Mouse (Mus musculus): ENCODE measurements around the gene Ptch1.
A peak's percentile ranks its signal among the peaks of the same experiment; 100 is the strongest.

The Ptch1 gene

DNA sequence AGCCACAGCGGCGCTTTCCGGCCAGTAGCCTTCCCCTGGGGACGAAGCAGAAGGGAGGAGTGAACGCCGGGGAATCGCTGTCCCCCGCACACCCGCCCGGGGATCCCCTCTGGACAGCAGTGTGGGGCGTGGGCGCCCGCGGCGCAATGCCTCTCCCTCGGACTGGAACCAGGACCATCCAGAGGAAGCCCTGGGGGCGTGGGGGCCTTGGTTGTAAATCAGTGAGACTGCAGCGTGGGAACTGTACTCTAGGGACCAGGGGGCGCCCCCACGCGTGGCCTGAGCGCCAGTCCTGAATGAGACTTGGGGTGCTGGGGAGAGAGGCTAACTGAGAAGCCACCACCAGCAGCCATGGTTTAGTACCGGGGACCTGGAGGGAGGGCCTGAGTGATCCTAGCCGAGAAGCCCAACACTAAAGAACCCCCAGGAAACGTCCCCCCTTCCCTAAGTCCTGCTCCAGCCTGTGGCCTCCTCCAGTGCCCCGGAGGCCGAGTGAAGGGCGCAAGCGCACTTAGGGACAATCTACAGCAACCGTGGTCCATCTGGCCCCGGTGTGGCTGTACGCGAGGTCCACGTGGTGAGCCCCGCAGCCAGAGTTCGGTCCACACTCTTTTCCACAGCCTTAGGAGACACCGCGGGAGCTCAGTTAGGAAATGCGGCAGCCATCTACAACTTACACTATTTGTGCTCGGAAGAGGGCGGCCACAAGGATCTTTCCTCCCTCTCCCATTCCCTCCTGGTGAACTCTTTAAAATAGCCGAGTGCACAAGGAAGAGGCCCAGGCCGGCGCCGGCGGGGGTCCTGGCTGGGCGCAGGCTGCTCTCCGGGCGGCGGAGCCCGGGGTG is 9.4 kb downstream of the Ptch1 start:
- peak; percentile 43 for DNase-seq (ENCODE audit: low read depth)

GRCm38 (mm10) chr13:63562972-63563780 is 10.2 kb downstream of the Ptch1 start:
- DNase-seq (ENCODE audit: low read depth): peak; percentile 76

GRCm38 (mm10) chr13:63562141-63562971 is 11.0 kb downstream of the Ptch1 start:
- DNase-seq (ENCODE audit: low read depth): no peak

DNA sequence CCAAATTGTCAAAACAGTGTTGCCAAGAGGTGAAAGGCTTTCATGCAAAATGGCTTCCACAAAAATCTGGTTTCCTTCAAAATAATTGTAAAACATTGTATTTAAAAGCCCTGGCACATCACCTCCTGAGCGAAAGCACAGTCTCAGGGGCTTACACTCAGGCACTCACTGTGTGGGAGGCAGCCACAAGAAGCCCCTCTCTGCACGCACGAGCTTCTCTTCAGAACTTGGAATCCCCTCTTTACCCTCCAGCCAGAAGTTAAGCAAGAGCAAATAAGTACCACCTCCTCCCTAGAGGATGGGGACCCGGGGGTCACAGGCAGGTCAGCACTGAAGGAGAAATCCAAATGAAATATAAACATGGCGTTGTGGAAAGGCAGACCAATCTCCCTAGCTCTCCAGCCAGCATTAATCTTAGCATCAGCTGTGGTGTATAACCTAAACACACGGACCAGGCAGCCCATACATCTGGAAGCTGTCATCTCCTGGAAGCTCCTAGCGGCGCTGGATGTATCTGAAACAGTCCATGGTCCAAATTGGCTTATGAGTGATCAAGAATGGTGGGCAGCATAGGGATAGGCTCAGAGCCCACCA is 15.0 kb downstream of the Ptch1 start:
- DNase-seq (ENCODE audit: low read depth): no peak

DNA sequence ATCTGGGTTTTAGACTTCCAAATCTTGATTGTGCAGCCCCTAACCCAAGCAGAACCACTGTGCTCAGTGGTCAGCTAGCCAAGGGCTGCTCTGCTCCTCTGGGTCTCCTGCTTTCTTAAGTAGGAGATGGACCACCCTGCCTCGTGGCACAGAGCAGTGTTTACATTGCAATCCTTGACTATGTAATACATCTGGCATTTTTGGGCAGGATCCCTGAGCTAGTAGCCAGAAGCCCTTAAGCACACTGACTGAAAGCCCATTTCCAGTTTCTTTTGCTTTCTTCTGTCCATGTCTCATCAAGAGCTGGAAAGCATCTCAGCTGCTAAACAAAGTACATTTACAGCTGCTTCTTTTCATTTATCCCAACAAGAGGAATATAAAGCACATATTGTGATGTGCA is 17.0 kb downstream of the Ptch1 start:
- no peak for DNase-seq (ENCODE audit: low read depth)

DNA sequence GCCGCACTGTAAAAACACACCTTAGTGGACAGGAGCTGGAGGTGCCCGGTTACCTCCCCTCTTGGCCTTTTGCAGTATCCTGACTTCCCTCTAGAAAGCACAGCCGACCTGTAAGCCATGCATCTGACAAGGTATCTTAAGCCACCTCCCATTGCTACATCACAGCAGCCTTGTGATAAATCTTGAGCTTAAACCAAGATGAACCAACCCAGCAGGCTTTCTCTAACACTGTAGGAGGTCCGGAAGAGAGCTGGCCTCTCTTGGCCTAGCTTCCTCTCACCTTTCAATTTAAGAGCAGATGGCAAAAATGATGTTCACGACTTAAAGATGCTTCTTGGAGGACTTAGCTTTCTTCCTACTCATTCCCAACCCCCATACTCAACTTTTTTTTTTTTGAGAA is 17.5 kb downstream of the Ptch1 start:
- DNase-seq (ENCODE audit: low read depth): no peak

DNA sequence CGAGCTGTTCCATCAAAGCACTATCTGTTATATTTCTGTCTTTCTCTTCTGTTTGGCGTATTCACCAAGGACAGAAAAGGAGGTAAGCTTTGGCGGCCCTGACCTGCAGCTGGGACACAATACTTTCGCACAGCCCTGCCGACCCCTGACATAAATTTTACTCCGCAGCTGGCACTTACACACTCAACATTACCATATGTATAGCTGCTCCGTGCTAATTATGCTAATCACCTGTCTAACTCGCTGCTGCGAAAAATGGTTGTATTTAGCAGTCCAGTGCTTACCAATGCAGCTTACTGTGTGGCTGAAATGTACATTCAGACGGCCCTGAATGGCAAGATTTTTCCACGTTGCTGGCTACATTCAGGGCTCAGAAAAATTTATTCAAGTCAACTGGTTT is 18.8 kb downstream of the Ptch1 start:
- no peak for DNase-seq (ENCODE audit: low read depth)

DNA sequence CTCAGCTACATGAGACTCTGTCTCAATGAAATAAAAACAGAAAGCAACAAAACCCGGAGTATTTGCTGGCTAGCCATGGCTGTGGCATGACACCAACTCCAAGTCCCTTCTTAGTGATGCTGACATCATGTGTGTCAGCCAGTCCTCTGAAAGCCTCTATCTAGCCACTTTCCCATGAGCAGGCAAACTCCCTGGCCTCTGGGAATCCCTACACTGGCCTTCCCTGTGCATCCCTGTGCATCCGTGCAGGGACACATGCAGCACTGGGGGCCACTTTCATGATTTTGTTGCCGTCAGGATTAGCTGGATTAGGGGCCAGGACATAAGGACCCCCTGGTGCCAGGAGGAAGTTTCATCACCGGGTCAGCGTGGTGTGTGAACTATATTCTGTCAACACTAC is 20.0 kb downstream of the Ptch1 start:
- no peak for DNase-seq (ENCODE audit: low read depth)

GRCm38 (mm10) chr13:63552291-63552932 is 21.0 kb downstream of the Ptch1 start:
- DNase-seq (ENCODE audit: low read depth): no peak

GRCm38 (mm10) chr13:63551552-63552290 is 21.7 kb downstream of the Ptch1 start:
- no peak for DNase-seq (ENCODE audit: low read depth)

DNA sequence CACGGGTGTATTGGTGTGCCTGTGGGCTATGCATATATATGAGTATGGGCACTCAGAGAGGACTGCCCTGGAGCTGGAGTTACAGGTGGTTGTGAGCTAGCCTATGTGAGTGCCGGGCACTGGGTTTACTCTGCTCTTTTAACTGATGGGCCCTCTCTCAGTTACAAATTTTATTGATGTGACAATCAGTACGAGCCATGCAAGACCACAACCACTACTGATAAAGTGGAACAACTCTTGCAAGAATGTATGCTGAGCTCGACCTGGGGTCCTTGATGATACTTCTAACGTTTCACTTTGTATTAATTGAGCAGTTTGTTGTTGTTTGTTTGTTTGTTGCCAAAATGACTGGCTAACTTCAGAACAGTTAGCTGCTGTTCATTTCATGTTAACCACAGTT is 23.0 kb downstream of the Ptch1 start:
- no peak for DNase-seq (ENCODE audit: low read depth)

GRCm38 (mm10) chr13:63549210-63549609 is 24.2 kb downstream of the Ptch1 start:
- DNase-seq (ENCODE audit: low read depth): no peak

DNA sequence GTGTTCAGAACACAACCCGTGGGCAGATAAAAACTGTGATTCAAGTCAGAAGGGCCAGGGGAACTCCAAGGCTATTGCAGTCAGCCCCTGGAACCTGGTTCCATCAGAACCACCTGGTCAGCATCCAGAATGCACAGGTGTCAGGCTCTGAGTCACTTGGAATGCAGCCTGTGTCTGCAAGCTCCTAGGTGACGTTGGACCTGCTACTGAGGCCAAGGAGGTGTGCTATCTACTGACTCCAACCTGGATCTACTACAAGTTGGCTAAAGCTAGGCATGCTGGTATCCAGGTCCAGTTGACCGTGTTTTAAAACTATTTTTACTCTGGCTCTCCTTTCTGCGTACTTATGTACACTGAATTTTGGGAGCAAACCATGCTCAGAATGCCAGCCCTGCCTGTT is 24.8 kb downstream of the Ptch1 start:
- no peak for DNase-seq (ENCODE audit: low read depth)

DNA sequence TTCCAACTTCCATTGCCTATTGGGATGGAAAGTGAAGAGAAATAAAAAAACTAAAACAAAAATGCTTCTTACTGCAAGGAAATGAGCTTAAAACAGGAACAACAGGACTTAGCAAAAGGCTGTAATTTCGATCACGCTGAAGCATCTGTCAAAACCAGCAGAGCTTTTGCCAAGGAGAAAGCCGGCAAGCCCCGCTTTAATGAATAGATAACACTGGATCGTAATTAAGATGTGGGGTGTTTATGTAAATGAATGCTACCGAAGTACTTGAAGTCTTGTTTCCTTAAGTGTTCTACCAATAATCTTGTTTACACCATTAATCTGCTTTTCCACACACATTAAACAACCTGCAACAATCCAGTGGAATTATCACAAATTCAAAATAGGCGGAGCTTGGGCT is 28.1 kb downstream of the Ptch1 start:
- DNase-seq (ENCODE audit: low read depth): no peak

DNA sequence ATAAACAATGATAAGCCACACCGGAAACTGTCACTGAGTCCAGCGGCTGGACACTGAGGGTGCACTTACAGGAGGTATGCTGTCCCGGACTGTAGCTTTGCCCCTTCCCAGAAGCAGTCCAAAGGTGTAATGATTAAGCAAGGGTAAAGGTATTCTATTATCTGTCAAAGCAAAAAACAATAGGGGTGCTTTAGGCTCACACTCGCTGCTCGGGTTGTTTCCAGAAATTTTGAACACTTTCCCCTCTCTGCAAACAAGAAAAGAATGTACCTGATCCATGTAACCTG is 28.5 kb downstream of the Ptch1 start:
- no peak for DNase-seq (ENCODE audit: low read depth)

DNA sequence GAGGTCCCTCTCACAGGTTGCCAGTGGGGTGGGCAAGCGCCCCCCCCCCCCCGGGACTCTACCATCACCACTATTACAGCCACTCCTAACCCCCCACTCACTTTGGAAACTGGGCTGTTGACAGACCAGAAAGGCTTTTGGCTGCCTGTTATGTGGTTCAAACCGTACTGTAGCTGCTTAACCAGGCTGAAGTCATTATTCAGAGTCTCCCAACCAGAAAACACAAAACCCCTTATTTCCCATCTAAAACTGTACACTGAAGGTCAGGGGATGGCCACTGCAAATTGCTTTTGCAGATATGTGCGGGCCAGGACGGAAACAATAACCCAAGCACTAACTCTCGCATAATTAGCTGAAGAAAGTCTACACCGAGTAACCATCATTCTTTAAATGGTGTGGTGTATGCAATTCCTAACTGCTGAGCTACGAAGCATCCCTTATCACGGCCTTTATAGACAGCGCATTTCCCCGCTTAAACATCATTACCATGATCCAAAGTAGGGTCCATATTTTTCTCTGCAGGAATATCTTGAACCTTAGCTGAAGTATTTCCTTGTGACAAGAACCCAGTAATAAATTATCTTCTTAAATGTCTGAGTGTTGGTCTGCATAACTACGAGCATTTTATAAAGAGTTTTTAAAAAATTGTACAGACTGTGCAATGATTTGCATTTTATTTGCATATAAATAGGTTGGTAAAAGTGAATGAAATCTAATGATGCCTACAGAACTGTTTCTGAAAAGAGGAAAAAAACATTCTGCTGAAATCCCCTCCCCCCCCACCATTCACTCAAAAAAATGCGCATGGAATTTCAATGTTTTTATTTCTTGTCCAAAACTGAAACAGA is 29.1 kb downstream of the Ptch1 start:
- DNase-seq (ENCODE audit: low read depth): no peak

DNA sequence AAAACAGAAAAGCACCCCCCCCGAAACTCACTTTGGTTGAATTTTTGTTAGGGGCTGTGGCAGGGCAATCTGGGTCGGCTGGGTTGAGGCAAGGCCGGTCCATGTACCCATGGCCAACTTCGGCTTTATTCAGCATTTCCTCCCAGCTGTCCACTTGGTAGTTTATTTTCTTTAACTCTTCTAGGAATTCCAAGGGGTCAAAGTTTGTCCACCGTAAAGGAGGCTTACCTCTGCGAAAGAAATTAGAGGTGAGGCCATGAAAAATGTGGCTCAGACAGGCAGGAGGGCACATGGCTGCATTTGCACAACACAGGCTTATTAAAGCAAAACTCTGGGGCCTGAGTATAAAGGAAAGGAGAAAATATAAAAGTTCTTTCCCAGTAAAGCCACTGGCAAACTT is 29.9 kb downstream of the Ptch1 start:
- no peak for DNase-seq (ENCODE audit: low read depth)

- DNase-seq (ENCODE audit: low read depth): no peak
Measured at GRCm38 (mm10) chr13:63542796-63543384, 30.5 kb downstream of the Ptch1 start.

DNA sequence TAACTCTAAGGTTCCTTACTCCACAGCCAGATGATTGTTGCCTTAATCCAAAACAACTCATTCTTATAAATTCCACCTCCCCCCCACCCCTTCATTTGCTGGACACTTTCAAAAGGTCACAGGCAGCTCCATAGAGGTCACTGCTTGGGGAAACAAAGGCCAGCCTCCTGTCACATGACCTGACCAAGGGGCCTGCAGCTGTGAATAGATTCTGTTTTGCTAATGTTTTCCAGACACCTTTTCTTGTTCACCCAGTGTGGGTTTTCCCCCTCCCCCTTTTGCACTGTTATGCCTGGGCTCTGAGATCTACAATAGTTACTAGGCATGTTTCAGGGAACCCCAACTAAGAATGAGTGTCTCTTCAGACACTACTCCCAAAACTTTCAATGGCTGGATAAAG is 31.9 kb downstream of the Ptch1 start:
- no peak for DNase-seq (ENCODE audit: low read depth)

DNA sequence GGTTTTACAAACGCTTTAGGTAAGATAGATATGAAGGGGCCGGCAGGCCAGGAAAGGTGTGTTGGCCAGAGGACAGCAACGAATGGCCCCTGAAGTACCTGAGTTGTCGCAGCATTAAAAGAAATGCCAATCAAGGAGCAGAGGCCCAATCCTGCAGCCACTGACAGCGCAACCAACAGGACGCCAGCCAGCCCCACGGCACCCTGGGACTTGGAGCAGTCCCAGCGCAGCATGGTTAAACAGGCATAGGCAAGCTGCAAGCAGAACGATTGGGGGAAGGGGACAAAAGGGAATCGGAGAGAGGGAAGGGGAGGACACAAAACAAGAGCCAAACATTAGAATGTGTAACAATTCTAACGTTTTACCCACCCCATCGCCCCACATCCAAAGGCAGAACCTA is 32.8 kb downstream of the Ptch1 start:
- DNase-seq (ENCODE audit: low read depth): no peak

All from naive thymus-derived CD4-positive, alpha-beta T cell, adult 2 months (primary cell).